Mouse (Mus musculus) heart, adult 8-10 months (tissue): ENCODE results near the gene Vps53. TPM values are rescaled to one million over a fixed set of nuclear protein-coding genes. Genes with fewer than 3 reads are reported as not detected.

Experiments
- DNase-seq: peaks from one replicate; pipeline ENCODE4 v3.0.0; 2022; ENCODE audit warnings: low spot score
- total RNA-seq, 4 experiments: library from RNA; stranded (reverse); gene quantifications; 2 replicates each; pipeline ENCODE4 v1.2.4; 2022

Vps53 gene
- total RNA-seq, 4 experiments from 2014 or later, result 27.2 to 29.9 (median 29.5) TPM

DNA sequence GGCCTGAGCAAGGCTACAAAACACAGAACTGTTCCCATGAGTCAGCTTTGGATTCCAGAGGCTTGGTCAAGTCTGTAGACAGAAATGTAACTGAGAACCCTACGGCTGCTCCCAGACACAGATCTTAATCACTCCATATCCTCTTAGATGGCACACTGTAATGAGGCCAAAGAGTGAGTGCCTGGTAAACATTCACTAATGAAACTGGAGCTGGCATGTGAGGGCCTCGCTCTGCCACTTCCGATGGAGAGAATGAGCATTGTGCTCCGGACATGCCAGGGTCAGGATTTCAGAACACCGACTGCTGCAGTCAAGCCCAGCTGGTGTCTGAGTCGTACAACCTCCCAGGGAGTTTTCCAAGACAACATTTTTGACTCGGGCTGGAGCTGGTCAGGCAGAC, 119.5 kb downstream of the Vps53 start:
- DNase-seq, result no peak

- no peak for DNase-seq
These were observed 123.0 kb downstream of the Vps53 start for GRCm38 (mm10) chr11:76056487-76056886.

GRCm38 (mm10) chr11:76052496-76052895, 127.0 kb downstream of the Vps53 start:
- no peak for DNase-seq

DNA sequence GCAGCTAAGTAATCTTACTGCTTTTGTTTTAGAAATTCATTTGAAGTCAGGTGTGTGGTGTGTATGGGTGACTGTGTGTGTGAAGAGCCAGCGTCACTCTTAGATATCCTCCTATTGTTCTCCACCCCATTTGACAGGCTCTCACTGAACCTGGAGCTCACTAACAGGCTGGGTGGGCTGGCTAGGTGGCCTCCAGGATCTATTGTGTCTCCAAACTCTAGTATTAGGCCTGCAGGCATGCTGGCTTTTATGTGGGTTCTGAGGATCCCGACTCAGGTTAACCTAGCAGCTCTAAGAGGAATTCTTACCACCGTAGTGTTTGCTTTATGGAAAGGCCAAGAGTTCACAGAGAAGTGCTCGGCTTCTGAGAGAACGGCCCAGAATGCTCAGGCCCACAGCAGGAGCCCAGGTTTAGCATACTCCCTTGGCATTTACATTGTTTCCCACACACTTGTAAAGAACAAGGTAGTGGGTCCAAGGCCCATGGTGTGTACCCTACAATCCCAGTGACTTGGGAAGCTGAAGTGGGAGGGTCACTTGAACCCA, 128.4 kb downstream of the Vps53 start:
- no peak for DNase-seq

- DNase-seq, result no peak
These were observed 128.9 kb downstream of the Vps53 start for GRCm38 (mm10) chr11:76050509-76050908.

- peak; percentile 56 for DNase-seq
These were observed 134.1 kb downstream of the Vps53 start for GRCm38 (mm10) chr11:76045367-76045766.

DNA sequence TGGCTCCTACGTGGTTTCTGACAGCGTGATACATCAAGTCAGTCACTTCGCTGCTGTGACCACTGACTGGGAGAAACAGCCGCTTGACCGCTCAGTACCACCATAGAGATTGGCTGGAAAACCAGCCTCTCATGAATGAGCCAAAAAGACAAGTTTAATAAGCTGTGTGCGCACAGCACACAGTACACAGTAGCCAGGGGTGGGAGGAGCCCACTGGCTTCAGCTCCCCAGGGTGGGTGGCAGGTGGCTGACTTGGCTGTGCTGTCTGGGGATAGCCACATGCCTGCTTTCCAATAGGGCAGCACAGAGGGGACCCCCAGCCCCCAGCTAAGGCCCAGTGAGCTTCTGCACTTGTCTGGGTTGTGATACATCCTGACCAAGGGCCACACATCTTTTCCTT, 135.0 kb downstream of the Vps53 start:
- no peak for DNase-seq

DNA sequence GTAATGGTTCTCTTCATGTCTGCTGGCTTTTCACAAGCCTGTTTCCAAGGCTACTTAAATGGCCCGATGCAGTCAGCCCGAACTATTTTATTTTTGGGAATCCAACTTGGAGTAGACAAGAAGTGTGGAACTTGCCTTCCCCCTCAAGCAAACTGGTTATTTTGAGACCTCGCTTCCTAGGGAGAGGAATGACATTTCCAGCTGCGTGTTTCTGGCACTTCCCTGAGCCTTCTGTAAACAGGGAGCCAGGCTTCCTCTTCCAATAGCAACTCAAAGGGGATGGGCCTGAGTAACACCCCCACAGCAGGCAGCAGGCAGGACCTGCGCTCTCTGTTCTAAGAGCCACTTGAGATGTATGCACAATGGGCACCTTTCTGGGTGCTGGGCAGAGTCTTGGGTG, 136.6 kb downstream of the Vps53 start:
- DNase-seq, result peak; percentile 86

- peak; percentile 58 for DNase-seq
These were observed 137.3 kb downstream of the Vps53 start for GRCm38 (mm10) chr11:76042041-76042638.

- DNase-seq, result no peak
These were observed 138.6 kb downstream of the Vps53 start for GRCm38 (mm10) chr11:76040761-76041376.

DNA sequence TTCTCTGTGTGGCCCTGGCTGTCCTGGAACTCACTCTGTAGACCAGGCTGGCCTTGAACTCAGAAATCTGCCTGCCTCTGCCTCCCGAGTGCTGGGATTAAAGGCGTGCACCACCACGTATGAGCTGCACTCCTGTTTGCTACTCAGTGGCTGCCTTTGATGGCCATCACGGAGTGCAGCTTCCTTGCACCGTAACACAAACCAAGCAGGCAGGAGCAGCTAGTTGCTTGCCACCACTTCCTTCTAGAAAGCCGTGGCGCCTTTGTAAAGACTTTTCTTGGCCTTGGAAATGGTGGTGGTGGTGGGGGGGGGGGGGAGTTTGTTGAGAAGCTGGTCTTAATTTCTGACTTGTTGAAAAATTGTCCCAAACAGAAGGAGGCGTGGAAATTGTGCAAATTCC, 139.3 kb downstream of the Vps53 start:
- no peak for DNase-seq

DNA sequence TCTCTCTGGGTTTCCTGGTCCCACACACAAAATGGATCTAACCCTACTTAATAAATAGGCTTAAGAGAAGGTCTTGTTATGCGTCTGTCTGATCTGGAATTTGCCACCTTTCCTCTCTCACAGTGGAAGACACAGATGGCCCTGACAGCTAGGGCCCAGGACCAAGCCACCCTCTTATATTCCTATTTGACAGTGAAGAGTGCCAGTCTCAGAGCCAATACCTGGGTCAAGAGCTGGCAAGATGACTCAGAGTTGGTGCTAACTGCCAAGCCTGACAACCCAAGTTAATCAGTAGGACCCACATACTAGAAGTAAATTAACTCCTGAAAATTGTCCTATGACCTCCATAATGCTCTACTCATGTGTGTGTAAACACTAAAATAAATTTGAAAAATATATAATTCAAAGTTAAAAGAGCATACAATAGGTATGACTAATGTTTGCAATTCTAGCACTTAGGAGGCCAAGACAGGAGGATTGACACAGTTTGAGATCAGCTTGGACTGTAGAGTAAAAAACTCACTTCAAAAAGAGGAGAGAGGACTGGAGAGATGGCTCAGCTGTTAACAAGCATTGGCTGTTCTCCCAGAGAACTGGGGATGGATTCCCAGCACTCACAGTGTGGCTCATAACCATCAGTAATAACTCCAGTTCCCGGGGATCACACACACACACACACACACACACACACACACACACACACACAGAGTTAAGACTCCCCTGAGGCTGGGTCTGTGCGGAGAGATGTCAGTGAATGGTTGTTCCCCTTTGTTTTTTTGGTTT, 140.0 kb downstream of the Vps53 start:
- no peak for DNase-seq

DNA sequence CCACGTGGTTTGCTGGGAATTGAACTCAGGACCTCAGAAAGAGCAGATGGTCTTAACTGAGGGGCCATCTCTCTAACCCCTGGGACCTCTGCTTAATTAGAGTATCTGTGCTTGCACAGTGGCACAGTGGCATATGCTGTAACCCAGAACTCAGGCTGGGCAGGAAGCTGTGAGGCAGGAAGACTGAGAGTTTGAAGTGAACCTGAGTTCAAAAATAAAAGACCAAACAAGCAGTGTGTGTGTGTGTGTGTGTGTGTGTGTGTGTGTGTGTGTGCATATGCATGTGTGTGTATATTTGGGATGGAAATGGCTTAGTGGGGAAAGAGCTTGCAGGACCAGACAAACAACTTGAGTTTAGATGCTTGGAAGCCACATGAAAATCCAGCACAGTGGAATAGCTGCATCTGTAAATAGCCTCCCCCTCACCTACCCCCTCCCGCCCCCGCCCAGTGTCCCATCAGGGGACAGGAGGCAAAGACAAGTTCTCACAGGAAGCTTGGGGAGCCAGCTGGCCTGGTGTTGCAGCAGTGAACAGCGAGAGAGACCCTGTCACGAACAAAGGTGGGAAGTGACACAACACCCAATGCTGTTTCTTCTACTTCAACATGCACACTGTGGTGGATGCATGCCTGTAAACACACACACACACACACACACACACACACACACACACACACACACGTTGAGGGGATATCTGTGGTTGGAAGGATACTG, 141.7 kb downstream of the Vps53 start:
- DNase-seq, result no peak

DNA sequence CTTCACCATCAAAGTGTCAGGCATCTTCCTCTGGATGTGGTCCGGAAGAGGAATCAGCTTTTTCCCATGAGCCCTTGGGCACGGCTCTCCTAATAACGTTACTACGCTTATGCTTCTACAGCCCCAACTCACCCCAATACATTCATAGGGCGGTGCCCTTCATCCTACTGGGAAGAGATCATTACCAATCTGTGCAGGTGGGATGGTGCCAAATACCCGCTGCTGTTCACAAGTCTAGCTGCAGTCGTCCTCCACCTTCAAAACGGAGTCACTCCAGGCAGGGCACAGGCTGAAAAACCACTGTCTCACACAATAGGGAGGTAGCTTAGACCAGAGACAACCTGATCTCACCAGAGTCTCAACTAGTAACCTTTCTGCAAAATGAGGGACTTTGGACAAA, 144.3 kb downstream of the Vps53 start:
- DNase-seq, result no peak

DNA sequence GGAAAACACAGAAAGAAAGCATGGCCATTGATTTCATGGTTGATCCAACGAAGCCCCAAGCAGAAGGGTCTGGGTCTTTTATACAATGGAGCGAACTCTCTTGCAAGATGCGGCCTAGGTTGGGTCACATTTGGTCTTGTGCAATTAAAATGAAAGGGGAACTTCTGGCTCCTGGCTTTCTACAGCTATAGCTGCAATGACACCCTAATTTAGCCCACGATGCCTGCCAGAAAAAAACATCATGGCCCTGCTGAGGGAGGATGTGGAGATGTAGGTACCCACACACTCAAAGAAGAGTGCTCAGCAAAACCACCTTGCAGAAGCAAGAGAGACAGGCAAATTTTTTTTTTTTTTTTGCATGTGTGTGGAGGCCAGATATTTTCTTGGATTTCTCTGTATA, 145.6 kb downstream of the Vps53 start:
- DNase-seq, result no peak

GRCm38 (mm10) chr11:76033359-76033758, 146.1 kb downstream of the Vps53 start:
- no peak for DNase-seq

DNA sequence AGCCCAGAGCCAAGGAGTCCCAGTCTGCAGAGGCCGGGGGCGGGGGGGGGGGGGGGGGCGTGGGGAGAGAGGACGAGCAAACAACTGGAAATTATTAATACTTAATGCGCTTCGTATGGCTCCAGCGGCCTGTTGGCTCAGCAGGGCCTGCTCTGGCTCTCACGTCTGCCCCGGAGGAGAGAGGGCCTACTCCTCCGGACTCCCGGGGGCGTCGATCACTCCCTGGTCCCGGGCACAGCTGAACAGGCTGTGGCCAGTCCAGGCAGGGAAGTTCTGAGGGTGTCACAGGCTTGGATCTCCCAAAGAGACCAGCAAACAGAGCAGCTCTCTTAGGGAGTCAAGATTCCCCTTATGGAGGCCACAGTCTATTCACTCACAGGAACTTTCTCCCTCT, 151.4 kb downstream of the Vps53 start:
- no peak for DNase-seq

GRCm38 (mm10) chr11:76027139-76028071, 152.0 kb downstream of the Vps53 start, which contains the start of gene Rflnb:
Gene Rflnb (minus strand): TSS chr11:76027782.
- peak; percentile 80 for DNase-seq

- no peak for DNase-seq
These were observed 152.8 kb downstream of the Vps53 start for GRCm38 (mm10) chr11:76026527-76027138.

- DNase-seq, result no peak
These were observed 154.3 kb downstream of the Vps53 start for GRCm38 (mm10) chr11:76025080-76025583.
